Mouse (Mus musculus): ENCODE data around the gene Slc35f1. TPM values are rescaled to one million over a fixed set of nuclear protein-coding genes. Genes with fewer than 3 reads are reported as not detected.
"Not testable (repeated sequence)": the region's sequence is repeated elsewhere in the genome, so short reads cannot be mapped to it uniquely, and the experiment has no call there.

The Slc35f1 gene
- polyA plus RNA-seq, 2 experiments from 2014 or later = not detected

GRCm38 (mm10) chr10:52791560-52791959, 101.2 kb downstream of the Slc35f1 start:
- ATAC-seq = no peak

GRCm38 (mm10) chr10:52797454-52797853, 107.1 kb downstream of the Slc35f1 start:
- ATAC-seq = no peak

- ATAC-seq = no peak
Observed at GRCm38 (mm10) chr10:52807808-52808207, 117.5 kb downstream of the Slc35f1 start.

GRCm38 (mm10) chr10:52812861-52813260, 122.5 kb downstream of the Slc35f1 start:
- no peak for ATAC-seq

- ATAC-seq = no peak
Observed at GRCm38 (mm10) chr10:52814358-52814757, 124.0 kb downstream of the Slc35f1 start.

GRCm38 (mm10) chr10:52819661-52820060, 129.3 kb downstream of the Slc35f1 start:
- ATAC-seq = no peak

- no peak for ATAC-seq
Observed at GRCm38 (mm10) chr10:52822909-52823308, 132.6 kb downstream of the Slc35f1 start.

- ATAC-seq = no peak
Observed at GRCm38 (mm10) chr10:52825746-52826145, 135.4 kb downstream of the Slc35f1 start.

GRCm38 (mm10) chr10:52840819-52841218, 150.5 kb downstream of the Slc35f1 start:
- ATAC-seq = no peak

GRCm38 (mm10) chr10:52851994-52852393, 161.7 kb downstream of the Slc35f1 start:
- no peak for ATAC-seq

GRCm38 (mm10) chr10:52860851-52861250, 170.5 kb downstream of the Slc35f1 start:
- no peak for ATAC-seq

GRCm38 (mm10) chr10:52864936-52865335, 174.6 kb downstream of the Slc35f1 start:
- ATAC-seq = no peak

- ATAC-seq = no peak
Observed at GRCm38 (mm10) chr10:52871110-52871509, 180.8 kb downstream of the Slc35f1 start.

- ATAC-seq = no peak
Observed at GRCm38 (mm10) chr10:52874133-52874532, 183.8 kb downstream of the Slc35f1 start.

- no peak for ATAC-seq
Observed at GRCm38 (mm10) chr10:52874712-52875111, 184.4 kb downstream of the Slc35f1 start.

- ATAC-seq = no peak
Observed at GRCm38 (mm10) chr10:52877263-52878021, 187.1 kb downstream of the Slc35f1 start.

- ATAC-seq = no peak
Observed at GRCm38 (mm10) chr10:52878093-52878801, 187.9 kb downstream of the Slc35f1 start.

- ATAC-seq = not testable (repeated sequence)
Observed at GRCm38 (mm10) chr10:52896724-52897123, 206.4 kb downstream of the Slc35f1 start.

GRCm38 (mm10) chr10:52904914-52905313, 214.6 kb downstream of the Slc35f1 start:
- ATAC-seq = no peak

GRCm38 (mm10) chr10:52911762-52912161, 221.4 kb downstream of the Slc35f1 start:
- no peak for ATAC-seq

- no peak for ATAC-seq
Observed at GRCm38 (mm10) chr10:52918715-52919114, 228.4 kb downstream of the Slc35f1 start.

- ATAC-seq = no peak
Observed at GRCm38 (mm10) chr10:52923143-52923542, 232.8 kb downstream of the Slc35f1 start.

- ATAC-seq = no peak
Observed at GRCm38 (mm10) chr10:52926330-52926729, 236.0 kb downstream of the Slc35f1 start.

- ATAC-seq = no peak
Observed at GRCm38 (mm10) chr10:52932159-52932558, 241.8 kb downstream of the Slc35f1 start.
